18 mouse cellular contexts compared by ENCODE assay signal in genomic region chr5:12751514-12751913, GRCm38 (mm10).
DNase-seq lines count a peak whose midpoint lies in the region; ATAC-seq and TF ChIP-seq lines count a peak whose summit lies in the region.
"Had no signal": no experiment of that assay in that cellular context is flagged by ENCODE, and none has a peak within 500 bp of the region (broad histone marks: within the 10 kb centered on the region; RNA-seq: fewer than 3 reads in every experiment).

No protein-coding gene starts in this region.

- H3K27ac ChIP-seq in heart, embryonic 13.5 days (replicated peaks), result no peak overlapping the region
- H3K27ac ChIP-seq: forebrain, embryonic 13.5 days; heart, embryonic 15.5 days; hindbrain, embryonic 14.5 days; limb, embryonic 15.5 days had no signal

- no peak for DNase-seq in heart, postnatal 36 days
- DNase-seq in retina, postnatal 1 day, result peak; percentile 1
- no peak for DNase-seq in retina, embryonic 14.5 days (ENCODE audit: low spot score)
- DNase-seq in right cerebral cortex, postnatal 14 days, result no peak
- DNase-seq: cerebellum, adult 11 months; cerebellum, postnatal 25 days; kidney, adult 11 months; lung, adult 18-20 months; thymus, adult 2 months had no signal

- H3K4me2 ChIP-seq in heart, embryonic 13.5 days, result peak overlapping the region; percentile 18; the same call in 1 of the 2 replicates
- H3K4me2 ChIP-seq in myocyte (ENCODE audit: low read depth), result peak overlapping the region; percentile 37
- H3K4me2 ChIP-seq: forebrain, embryonic 13.5 days; heart, embryonic 15.5 days; hindbrain, embryonic 14.5 days; limb, embryonic 15.5 days had no signal

- ATAC-seq in heart, embryonic 13.5 days (ENCODE audit: extremely low read depth, insufficient number of reproducible peaks, low FRiP score, low TSS enrichment), result no peak
- no peak for ATAC-seq in cerebellum, adult (ENCODE audit: insufficient number of reproducible peaks, low FRiP score, low TSS enrichment)
- no peak for ATAC-seq in megakaryocyte-erythroid progenitor cell, adult 5-6 weeks (replicated peaks; ENCODE audit: low FRiP score, low TSS enrichment, poor library complexity, severe bottlenecking)
- ATAC-seq: forebrain, embryonic 13.5 days had no signal

- TF ChIP-seq POLR2A in myocyte (IDR thresholded peaks at IDR 0.05; ENCODE audit: insufficient read length, low read depth), result no peak

- H3K36me3 ChIP-seq in heart, embryonic 13.5 days, result no peaks in the 10 kb centered on the region
- H3K36me3 ChIP-seq in myocyte (ENCODE audit: control insufficient read depth, insufficient read depth), result no peaks in the 10 kb centered on the region
- H3K36me3 ChIP-seq: heart, embryonic 15.5 days; limb, embryonic 15.5 days had no signal

- no peaks in the 10 kb centered on the region for H3K79me2 ChIP-seq in myocyte (ENCODE audit: control insufficient read depth, insufficient read depth)

- H3K4me1 ChIP-seq in heart, embryonic 13.5 days, result 0 out of 2 replicates have a peak, but pooled peaks cover 3% of the 10 kb centered on the region
- H3K4me1 ChIP-seq: forebrain, embryonic 13.5 days; heart, embryonic 15.5 days; limb, embryonic 15.5 days had no signal

- 8% methylated on average over 5 of the region's 5 CpGs for WGBS in heart, embryonic 13.5 days

- 0 out of 2 replicates have a peak, but pooled peaks cover 3% of the 10 kb centered on the region for H3K9me3 ChIP-seq in heart, embryonic 13.5 days
- H3K9me3 ChIP-seq: forebrain, embryonic 13.5 days; heart, embryonic 15.5 days; limb, embryonic 15.5 days had no signal

- H3ac ChIP-seq in myocyte (ENCODE audit: control insufficient read depth, insufficient read length), result no peak overlapping the region

- intact Hi-C loops in heart, postnatal 36 days (cut with DNase I), result no loop called here

- no peaks in the 10 kb centered on the region for H3K27me3 ChIP-seq in heart, embryonic 13.5 days (replicated peaks)
- H3K27me3 ChIP-seq in myocyte (ENCODE audit: control insufficient read depth, insufficient read depth, insufficient read length), result no peaks in the 10 kb centered on the region
- H3K27me3 ChIP-seq: CH12.LX; forebrain, embryonic 13.5 days; heart, embryonic 15.5 days; limb, embryonic 15.5 days had no signal

- no peak overlapping the region for H3K4me3 ChIP-seq in heart, embryonic 13.5 days
- no peak overlapping the region for H3K4me3 ChIP-seq in myocyte
- H3K4me3 ChIP-seq: forebrain, embryonic 13.5 days; heart, embryonic 15.5 days; limb, embryonic 15.5 days had no signal

- H3K9ac ChIP-seq in heart, embryonic 13.5 days, result no peak overlapping the region
- H3K9ac ChIP-seq: forebrain, embryonic 13.5 days; heart, embryonic 15.5 days; hindbrain, embryonic 14.5 days; limb, embryonic 15.5 days had no signal

TF ChIP-seq in myocyte, 11 proteins besides CTCF, POLR2A, EP300 and RAD21:
- no peak for TF ChIP-seq MYOG (IDR thresholded peaks at IDR 0.05; ENCODE audit: control insufficient read depth in 1 of 3, insufficient read depth in 1 of 3, insufficient read length in 2 of 3, low read depth in 2 of 3)
- TF ChIP-seq E2F4 (IDR thresholded peaks at IDR 0.05; ENCODE audit: insufficient read depth), result no peak
